Mouse (Mus musculus) left cerebral cortex, postnatal 14 days (tissue): ENCODE data around the gene Ero1l. TPM values are rescaled to one million over a fixed set of nuclear protein-coding genes. Genes with fewer than 3 reads are reported as not detected.

Experiments
- DNase-seq, 2 experiments: peaks; one replicate each; pipeline ENCODE4 v3.0.0; 2021 to 2022; ENCODE audit warnings: low spot score in 2 of 2, mixed read lengths in 1 of 2
- intact Hi-C: fragments of 180-260 bp; cut with DNase I; formaldehyde crosslinking; loops from one replicate; pipeline ENCODE4 v1.15.1; 2025
- long read RNA-seq, 2 experiments: library from polyadenylated mRNA; stranded (forward); transcript quantifications; one replicate each; pipeline ENCODE4 v2.0.0; 2021
- total RNA-seq, 2 experiments: library from RNA; stranded (reverse); gene quantifications; 2 replicates each; pipeline ENCODE4 v1.2.3; 2021

The Ero1l gene
- total RNA-seq: 10 to 100 TPM; 30.1 to 37.5 TPM
- long read RNA-seq, experiment 1, partial matches to known transcripts: 1 of 4 reads
- long read RNA-seq, experiment 1, other reads (novel, unspliced or antisense): 3 of 4 reads
- long read RNA-seq, experiment 2, partial matches to known transcripts: 2 of 3 reads
- long read RNA-seq, experiment 2, other reads (novel, unspliced or antisense): 1 of 3 reads

DNA sequence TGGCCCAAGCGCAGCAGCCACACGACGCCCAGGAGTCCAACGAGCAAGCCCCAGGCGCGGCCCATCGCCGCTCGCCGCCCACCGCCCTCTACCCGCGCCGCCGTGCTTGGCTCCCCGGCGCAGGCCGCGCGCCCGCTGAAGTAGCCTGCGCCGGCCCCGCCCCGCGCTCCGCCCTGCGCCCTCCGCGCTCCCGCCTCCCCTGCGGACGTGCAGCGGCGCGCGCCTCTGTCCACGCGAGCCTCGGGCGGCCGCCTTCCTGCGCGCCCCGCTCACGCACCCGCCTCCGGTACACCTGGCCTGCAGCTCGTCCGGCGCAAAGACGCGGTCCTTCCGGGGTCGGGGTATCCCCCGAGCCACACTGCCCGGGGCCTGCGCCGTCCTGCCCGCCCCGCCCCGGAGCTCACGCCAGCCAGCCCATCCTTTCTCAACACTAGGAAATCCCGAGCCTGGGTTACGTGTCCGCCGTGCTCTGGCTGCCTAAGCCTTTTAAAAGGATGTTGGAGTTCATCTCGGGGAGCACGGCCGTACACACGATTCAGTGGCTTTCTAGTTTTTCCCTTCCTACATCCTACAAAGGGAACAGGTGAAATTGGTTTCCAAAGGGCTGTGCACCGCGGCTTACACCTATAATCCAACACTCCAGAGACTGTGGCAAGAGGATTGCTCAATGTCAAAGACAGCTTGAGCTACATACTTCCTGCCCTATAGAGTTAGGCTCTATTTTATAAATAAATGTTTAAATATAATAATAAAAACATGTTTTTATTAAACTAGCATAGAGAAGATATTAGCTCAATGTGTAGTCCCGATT is at the start of gene Ero1l:
Gene Ero1l, minus strand, starts transcription at position 346 of the 811 bp plus-strand sequence.
- peak; percentile 70 to 84 for DNase-seq
- intact Hi-C loops: no loop called here

DNA sequence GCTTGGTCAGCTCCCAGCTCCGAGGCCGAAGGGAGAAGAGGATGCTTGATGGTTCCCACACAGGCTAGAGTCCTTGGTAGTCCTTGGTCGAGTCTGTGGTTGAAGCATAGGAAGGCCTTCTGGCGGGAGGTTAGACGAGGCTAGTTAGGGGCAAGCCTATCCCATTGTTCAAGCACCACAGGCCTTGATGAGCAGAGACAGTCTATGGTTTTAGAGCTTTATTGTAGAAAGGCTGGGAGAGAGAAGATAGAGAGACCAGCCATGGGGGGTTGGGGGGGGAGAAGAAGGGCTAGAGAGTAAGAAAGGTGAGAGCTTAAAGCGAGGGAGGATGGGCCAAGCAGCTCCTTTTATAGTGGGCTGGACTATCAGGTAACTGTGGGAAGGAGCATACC is 46.6 kb upstream of the Ero1l start:
- intact Hi-C loops: no loop called here
- DNase-seq: no peak

DNA sequence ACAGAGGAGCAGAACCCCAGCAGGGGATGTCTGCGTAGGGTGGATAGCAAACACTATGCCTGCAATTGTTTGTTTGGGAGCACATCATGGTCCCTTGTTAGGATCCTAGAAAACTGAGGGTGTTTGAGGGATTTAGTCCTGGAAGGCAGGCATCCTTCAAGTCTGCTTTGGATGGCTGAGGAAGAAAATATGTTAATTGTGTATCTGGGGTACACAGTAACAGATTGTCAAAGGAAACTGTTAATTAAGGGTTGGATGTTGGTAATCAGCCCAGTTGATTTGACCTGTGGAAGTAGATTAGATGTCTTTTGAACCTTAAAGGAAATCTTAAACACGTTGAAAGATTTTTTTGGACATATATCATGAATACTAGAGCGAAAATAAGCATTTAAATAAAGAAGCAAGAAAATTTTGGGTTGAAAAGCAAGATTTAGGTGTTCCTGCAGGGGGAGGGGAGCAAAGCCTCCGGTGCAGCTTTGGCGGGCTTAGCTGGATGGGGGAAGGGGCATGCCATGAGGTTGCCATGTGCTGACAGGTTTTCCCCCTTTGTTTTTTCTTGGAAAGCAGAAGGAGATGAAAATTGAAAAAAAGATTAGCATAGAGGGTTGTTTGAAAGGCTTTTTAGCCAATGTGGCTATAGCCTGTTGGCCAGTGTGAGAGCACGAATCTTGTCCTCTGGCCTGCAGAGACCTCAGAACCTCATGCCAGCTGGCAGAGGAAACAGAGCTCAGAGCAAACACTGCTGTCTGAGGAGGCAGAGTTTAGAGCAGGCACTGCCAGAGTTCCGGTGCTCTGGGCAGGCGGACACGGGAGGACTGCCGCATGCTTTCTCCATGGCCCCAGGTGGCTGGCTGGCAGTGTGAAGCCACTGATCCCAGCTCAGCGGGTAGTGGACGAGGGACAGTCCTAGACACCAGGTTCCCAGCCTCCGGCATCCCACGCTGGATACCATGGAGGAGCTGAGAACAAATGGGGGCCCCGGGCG is 45.9 kb upstream of the Ero1l start:
- peak in 1 of 2 experiments; percentile 20 for DNase-seq
- intact Hi-C loops: no loop called here

DNA sequence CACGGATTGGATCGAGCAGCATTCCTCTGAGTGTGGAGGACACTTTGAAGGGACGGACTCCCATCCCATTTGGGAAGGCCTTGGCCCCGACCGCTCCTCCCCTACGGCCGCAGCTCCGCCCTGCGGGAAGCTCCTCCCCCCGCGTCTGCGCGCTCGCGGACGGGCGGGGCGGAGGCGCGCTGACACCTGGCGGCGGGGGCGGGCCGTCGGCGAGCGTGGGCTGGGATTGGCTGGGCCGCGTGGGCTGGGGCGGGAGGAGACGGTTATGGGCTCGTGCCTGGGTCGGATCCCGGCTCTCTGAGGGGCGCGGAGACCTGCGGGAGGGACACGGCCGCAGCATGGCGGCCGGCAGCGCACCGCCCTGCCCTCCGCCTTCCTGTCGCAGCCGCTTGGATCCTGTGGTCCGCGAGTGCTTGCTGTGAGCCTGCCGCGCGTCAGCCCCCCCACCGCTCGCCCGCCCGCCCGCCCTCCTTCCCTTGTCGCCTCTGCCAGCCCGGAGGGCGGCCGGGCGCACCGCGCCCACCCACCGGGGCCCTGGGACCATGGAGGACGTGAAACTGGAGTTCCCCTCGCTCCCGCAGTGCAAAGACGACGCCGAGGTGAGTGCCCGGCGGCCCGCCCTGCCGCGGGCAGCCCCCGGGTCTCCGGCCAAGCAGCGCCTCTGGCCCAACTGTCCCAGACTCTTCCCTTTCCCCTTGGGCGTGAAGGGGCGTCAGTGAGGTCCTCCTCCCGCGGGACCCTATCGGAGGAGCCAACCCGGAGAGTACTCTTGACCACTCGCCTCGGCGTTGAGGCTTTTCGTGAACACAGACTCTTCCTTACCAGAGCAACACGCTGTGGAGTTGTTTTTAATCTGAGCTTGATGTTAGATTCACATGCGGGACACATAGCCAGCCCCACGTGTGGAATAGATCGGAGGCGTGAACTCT is 32.6 kb upstream of the Ero1l start, which contains the start of gene Styx:
Gene Styx, plus strand, starts transcription at position 163 of the 929 bp plus-strand sequence.
- intact Hi-C loops: no loop called here
- peak; percentile 86 to 91 for DNase-seq

DNA sequence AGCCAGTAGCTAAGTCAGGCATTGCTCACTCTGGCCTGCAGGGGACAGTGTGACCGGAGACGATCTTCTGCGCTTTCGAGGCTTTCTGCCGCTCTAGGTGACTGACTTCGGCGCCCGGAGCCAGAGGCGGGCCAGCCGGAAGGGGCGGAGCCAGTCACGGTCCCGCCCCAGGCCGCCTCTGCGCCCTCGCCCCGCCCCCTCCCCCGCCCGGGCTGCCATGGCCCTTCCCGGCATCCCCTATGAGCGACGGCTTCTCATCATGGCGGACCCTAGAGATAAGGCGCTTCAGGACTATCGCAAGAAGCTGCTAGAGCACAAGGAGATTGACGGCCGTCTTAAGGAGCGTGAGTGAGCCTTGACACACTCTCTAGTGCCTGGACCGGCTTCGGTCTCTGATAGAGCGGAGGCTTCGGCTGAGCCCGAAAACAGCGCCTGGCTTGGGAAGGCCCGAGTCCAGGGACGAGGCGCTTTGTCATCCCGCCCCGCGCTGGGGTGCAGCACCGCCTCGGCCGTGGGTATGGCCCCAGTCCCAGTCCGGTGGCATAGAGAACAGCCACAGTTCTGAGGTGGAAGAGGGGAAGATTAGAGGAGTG is 11.1 kb upstream of the Ero1l start, which contains the start of gene Psmc6:
Gene Psmc6, plus strand, starts transcription at position 200 of the 593 bp plus-strand sequence.
- DNase-seq: peak; percentile 91 to 95
- intact Hi-C loops: no loop called here

DNA sequence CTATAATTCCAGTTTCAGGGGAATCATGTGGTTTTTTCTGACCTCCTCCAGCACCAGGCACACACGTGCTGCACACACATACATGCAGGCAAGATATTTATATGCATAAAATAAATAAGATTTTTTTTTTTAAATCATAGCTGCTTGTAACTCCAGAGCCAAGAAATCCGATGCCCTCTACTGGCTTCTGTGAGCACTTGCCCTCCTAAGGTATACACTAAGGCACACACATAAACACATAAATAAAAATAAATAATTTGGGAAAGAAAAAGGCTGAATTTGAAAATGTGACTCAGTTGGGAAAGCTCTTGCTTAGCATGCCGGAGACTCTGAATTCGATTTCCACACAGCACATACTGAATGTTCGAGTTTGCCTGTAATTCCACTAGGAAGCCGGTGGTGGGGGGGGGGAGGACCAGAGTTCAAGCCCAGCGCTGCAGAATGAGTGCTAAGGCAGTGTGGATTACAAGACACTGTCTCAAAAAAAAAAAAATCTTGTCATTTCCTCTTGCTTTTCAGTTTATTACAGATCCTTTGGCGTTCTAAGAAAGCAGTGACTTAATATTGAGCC is 10.5 kb upstream of the Ero1l start:
- DNase-seq: no peak
- intact Hi-C loops: no loop called here

DNA sequence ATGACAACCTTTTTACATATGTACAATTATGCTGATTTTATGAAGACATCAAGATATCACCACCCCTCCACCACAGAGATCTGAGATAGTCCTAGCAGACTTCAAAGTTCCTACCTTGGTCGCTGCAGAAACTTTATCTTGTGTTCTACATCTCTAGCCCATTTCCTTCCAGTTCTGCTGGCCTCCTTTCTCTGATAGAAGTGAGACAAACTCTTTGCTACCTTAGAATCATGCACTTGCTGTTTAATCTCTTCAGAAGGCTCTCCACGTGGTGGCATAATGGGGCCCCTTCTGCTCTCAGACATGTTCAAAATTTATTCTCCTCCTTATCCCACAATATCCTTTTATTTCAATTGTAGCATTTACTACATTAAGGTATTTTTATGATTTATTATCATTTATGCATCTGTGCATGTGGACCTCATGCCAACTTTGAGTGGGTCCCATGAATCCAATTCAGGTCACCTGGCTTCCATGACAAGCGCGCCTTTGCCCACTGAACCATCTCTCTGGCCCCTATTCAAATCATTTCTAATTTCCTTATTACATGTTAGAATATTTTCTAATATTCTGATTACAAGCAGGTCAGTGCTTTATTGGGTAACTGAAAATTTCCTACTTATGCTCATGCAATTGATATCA is 9.6 kb upstream of the Ero1l start:
- intact Hi-C loops: no loop called here
- no peak for DNase-seq

DNA sequence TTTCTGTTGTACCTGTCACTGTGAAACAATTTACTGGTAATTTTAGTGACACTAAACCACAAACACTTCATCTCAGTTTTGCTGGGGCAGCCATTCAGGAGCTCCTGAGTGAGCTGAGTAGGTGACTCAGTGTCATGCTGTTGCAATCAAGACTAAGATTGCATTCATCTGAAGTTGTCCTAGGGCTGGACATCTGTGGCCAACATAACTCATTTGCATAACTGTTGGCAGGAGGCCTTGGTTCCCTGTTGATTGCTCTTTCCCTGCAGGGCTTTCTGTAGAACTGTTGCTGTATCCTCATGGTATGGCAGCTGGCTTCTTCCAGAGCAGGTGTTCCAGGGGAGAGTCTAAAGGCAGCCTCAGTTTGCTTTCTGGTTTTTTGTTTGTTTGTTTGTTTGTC is 6.9 kb upstream of the Ero1l start:
- peak in 1 of 2 experiments; percentile 55 for DNase-seq
- intact Hi-C loops: no loop called here

DNA sequence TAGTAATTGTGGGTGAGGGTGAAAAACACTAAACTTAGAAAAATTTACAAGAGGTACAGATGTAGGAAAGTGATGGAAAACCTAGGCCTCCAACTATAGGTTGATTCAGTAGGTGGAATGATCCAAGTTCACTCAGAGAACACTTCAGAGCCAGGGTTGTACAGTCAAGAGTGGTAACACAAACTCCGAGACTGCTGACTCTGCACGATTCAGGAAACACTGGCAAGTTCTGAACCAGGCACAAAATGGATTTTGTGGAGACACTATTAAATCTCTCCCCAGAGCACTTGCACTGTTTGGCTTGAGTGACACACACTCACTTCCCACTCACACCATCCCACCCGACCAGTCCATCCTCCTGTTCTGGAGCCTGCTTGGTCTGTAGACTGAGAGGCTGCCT is 4.7 kb upstream of the Ero1l start:
- no peak for DNase-seq
- intact Hi-C loops: no loop called here

DNA sequence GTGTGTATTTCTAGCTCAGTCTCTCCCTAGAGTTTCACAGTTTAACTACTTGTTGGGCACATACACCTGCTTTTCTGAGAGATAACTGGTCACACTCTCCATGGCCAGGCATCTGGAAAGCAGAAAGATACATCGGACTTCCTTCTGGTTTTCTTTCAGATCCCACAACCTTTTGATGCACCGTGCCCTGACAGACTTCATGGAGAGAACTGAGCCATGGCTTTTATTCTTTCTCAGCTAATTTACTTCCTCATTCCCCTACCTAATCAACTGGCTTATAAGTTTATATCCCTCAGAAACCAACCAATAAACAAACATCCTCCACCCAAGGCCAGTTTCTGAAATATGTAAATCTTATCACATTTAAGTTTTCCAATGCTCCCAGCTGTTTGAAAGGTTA is 3.9 kb upstream of the Ero1l start:
- DNase-seq: no peak
- intact Hi-C loops: no loop called here

DNA sequence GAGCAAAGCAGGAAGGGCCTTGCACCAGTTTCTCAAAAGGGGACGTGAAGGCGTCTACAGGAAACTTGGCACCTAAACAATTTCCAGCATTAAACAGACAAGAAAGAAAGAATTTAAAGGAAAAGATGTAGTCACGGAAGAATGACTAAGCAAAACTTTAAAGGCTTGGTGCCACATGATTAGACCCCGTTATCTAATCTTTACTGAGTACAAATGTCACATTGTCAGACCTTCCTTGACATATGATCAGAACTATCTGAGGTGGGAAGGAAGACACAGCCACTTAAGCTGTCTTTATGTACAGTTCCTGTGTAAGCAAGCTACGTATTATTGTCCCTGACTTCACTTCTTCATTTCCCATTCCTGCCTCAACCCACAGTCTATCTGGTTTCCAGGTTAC is 3.1 kb upstream of the Ero1l start:
- intact Hi-C loops: no loop called here
- DNase-seq: peak in 1 of 2 experiments; percentile 22

DNA sequence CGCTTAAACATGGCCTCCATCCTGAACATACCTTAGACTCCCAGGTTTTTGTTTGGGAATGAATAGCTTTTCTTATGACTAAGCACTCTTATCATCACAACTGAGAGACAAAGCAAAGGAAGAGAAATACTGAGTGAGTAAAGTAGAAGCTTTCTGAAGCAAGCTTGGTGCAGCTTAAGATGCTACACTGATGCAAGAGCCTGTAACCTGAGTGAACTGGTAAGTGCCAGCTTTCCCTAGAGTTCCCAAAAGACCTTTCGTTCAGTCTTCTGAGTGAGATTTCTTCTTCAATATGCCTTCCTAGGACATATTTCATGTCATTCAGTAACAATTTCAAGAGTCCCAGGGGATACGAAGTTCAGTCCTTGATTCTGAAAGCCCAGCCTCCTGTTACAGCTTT is 2.5 kb upstream of the Ero1l start:
- no peak for DNase-seq
- intact Hi-C loops: no loop called here

DNA sequence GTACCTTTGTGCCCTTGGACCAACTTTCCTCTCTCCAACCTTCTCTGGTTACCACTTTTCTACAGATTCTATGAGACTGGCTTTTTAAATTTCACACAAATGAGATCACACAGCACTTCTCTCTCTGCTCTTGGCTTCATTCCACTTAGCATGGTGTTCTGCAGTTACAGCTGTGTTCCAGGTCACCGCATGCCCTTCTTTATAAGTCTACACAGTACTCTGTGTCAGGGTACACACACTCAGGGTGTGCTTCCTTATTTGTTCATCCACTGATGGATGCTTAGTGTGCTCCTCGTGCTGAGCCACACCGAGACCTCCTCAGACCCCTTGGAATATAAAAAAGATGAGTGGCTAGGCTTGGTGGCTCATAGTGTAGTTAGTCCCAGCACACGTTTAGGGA is 1.5 kb upstream of the Ero1l start:
- intact Hi-C loops: no loop called here
- no peak for DNase-seq

DNA sequence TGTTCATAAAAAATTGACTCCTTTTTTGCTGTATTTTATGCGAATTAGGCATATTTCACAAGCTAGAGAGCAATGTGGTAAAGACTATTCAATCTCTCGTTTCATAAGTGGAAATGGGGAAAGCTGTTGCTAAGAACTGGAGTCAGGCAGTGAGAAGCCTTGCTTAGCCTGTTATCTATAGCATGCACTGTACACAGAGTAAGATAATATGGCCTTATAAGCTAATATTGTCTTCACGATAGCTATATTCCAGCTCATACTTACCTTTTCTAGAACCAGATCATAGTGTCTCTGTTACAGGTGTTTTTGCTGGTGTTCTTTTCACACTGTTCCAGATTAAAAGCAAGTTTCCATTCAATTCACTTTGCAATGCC is 653 bp upstream of the Ero1l start:
- no peak for DNase-seq
- intact Hi-C loops: no loop called here

DNA sequence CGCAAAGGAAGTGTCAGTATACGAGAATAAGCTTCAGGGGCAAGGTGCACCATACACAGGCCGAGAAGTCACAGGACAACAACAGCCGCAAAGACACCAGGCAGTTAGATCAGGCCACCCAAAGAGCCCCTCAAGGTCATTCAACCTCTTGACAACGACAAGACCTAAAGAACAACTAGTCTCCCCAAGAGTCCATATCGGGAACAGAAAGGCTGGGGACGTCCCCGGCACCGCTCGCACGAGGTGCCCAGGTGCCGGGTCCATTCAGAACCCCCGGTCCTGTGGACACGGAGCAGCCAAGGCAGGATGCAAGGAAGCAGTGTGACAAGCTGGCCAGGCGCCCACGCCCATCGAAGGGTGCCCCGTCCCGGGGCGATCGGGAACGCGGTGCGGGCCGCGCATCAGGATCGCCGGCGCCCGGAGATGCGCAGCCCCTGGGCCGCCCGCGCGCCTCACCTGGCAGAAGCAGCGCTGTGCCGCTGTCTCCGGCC is 605 bp downstream of the Ero1l start:
- DNase-seq: no peak
- intact Hi-C loops: no loop called here

DNA sequence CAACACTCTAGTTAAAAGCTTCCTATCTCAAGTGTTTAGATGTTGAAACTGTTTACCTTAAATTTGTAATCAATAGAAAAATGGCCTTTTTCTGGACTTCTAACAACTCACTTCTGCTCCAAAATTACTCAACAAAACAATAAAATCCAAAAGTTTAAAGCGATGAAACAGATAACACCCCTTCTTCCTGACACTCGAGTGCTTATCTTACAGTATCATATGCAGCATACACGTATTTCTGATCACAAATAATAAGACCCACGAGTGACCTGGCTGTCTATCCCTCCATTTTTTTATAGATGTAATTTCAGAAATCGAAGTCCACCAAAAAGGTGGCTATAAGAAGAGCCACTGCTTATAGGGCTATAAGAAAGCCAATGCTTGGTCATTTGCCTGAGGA is 1.6 kb downstream of the Ero1l start:
- DNase-seq: no peak
- intact Hi-C loops: no loop called here

DNA sequence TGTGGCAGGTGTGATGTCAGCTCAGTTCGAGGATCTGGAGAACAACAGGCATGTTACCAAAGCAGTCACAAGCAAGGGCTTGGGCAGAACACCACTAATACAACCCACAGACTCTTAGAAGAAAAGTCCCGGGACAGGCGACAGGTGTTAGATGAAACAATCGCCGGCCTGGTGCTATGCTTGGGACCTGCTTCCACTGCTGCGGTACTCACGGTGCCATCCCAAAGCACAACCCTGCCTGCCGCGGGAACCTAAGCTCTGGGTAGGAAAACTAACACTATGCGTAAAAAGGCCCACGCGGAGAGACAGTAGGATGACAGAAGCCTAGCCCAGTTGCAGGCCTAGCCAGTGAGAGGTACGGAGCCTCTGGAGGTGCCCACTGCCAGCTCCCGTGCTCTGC is 8.5 kb downstream of the Ero1l start:
- DNase-seq: no peak
- intact Hi-C loops: no loop called here

DNA sequence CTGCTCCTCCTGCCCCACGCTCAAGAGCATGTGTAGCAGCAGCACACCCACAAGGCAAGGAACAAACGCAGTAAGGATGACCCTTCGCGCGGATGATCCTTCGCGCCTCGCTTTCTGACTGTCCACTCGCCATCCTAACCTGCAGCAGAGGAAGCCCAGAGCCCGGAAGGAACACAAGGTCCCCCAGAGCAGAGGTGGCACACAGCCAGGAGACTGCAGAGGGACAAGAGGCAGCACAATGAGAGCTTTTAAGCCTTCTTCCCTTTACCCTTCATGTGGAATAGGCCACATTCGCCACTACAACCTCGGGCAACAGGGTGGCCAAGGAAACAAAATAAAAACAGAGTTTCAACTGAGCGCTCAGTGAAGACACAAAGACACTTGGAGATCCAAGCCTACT is 8.9 kb downstream of the Ero1l start:
- intact Hi-C loops: no loop called here
- no peak for DNase-seq
